Mouse (Mus musculus) thymus, adult 2 months (tissue): Measurements from ENCODE around the gene 4930568D16Rik.

Experiments used
- CTCF ChIP-seq: fragments of 200-500 bp; IDR thresholded peaks from 2 replicates; pipeline ENCODE4 v1.5.1; 2012; ENCODE audit warnings: mild to moderate bottlenecking, control low read depth, low read length, moderate library complexity, borderline replicate concordance; ENCODE audit not compliant: control insufficient read depth, poor library complexity, insufficient read depth; ENCODE audit errors: extremely low read depth
- POLR2A ChIP-seq: fragments of 200-500 bp; IDR thresholded peaks from 2 replicates; pipeline ENCODE4 v1.6.1; 2012; ENCODE audit warnings: mild to moderate bottlenecking, low read length, control low read depth, moderate library complexity; ENCODE audit not compliant: control insufficient read depth, poor library complexity, insufficient read depth; ENCODE audit errors: extremely low read depth

GRCm38 (mm10) chr2:35328064-35328792 lies 39.3 kb downstream of the 4930568D16Rik start:
- no peak for TF ChIP-seq POLR2A
- TF ChIP-seq CTCF = no peak
